ENCODE assay signal across 8 mouse cellular contexts in the genomic region with DNA sequence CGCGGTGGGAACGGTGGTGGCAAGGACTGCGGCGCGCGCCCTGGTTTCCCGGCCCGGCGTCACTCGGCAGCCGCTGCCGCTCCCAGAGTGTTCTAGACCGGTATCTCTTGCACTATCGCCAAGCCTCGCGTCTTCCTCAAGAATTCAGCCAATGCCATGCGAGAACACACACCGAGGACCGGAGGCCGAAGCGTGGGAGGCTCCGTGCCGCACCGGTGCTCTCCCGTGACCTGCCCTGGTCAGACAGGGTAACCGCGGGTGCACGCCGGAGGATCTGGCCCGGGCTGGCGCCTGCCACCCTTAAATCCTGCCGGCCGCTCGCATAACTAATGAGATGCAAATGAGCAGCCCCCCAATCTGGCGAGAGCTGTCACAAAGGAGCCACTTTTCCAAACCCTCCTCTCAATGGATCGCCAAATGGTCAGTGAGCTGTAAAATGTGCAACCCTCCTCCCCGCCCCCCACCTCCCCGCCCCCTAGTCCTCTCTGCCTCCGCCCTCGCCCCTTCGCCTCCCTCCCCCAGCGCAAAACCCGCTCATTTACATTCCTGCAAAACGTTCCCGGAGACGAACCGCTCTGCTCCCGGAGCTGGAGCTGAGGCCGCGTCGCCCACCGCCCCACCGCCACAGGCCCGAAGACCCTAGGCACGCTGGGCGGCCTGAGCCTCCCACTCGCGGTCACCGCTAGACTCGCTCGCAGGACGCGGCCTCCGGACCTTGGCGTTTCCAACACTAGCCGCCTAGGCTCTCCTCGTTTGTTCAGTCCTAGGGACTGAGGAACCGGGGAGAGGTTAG. TPM values are rescaled to one million over a fixed set of nuclear protein-coding genes. Genes with fewer than 3 reads are reported as not detected.
DNase-seq lines count a peak whose midpoint lies in the region; ATAC-seq and TF ChIP-seq lines count a peak whose summit lies in the region.

No protein-coding gene starts in this region.

- WGBS in bone marrow, adult 2 months: 2% methylated on average over 69 of the region's 69 CpGs
- under 1% methylated on average over 65 of the region's 69 CpGs for WGBS in forebrain, embryonic 11.5 days
- under 1% methylated on average over 67 of the region's 69 CpGs for WGBS in neural tube, embryonic 12.5 days

- peak overlapping the region; percentile 25; the same call in 1 of the 2 replicates for H3K9ac ChIP-seq in CH12.LX (ENCODE audit: insufficient read depth, low read depth)
- peak overlapping the region; percentile 80 for H3K9ac ChIP-seq in forebrain, embryonic 11.5 days (ENCODE audit: low read length)
- H3K9ac ChIP-seq in neural tube, embryonic 12.5 days: peak overlapping the region; percentile 93

- DNase-seq in CH12.LX (ENCODE audit: extremely low read depth): peak; percentile 48
- peak; percentile 93 for DNase-seq in forebrain, embryonic 11.5 days (ENCODE audit: low spot score)
- peak; percentile 68 to 76 for DNase-seq in heart, postnatal 10 days
- peak; percentile 84 to 94 for DNase-seq in kidney, postnatal 25 days
- DNase-seq in lung, adult 18-20 months: peak; percentile 79 to 81
- DNase-seq in thymus, postnatal 25 days: peak; percentile 19

- no peak for TF ChIP-seq EP300 in CH12.LX (IDR thresholded peaks at IDR 0.05; ENCODE audit: low read length)

- peaks cover 82% of the 10 kb centered on the region for H3K27me3 ChIP-seq in CH12.LX (replicated peaks)
- H3K27me3 ChIP-seq in forebrain, embryonic 11.5 days (ENCODE audit: control insufficient read depth, insufficient read depth, low read length): peaks cover 2% of the 10 kb centered on the region; the same call in 1 of the 2 replicates
- H3K27me3 ChIP-seq in neural tube, embryonic 12.5 days (replicated peaks): peaks cover 10% of the 10 kb centered on the region; the same call in 1 of the 2 replicates

- H3K9me3 ChIP-seq in CH12.LX (replicated peaks; ENCODE audit: low read length): no peaks in the 10 kb centered on the region
- no peaks in the 10 kb centered on the region for H3K9me3 ChIP-seq in forebrain, embryonic 11.5 days (ENCODE audit: control insufficient read depth, low read length)
- H3K9me3 ChIP-seq in neural tube, embryonic 12.5 days: no peaks in the 10 kb centered on the region

- peak; percentile 26; the same call in 1 of the 2 replicates for TF ChIP-seq POLR2A in CH12.LX (IDR thresholded peaks at IDR 0.05; ENCODE audit: low read depth, low read length)
- TF ChIP-seq POLR2A in bone marrow, adult 2 months (IDR thresholded peaks at IDR 0.05; ENCODE audit: borderline replicate concordance, control insufficient read depth, low read depth, low read length): peak; percentile 39; the same call in 1 of the 2 replicates

- peak overlapping the region; percentile 45 to 72 (median 55) for H3K4me3 ChIP-seq in CH12.LX (replicated peaks in 1 of 3; ENCODE audit: low read depth in 2 of 3, low read length in 2 of 3, poor library complexity in 1 of 3)
- H3K4me3 ChIP-seq in bone marrow, adult 2 months (replicated peaks; ENCODE audit: control insufficient read depth, low read depth, low read length): peak overlapping the region; percentile 74
- peak overlapping the region; percentile 63 for H3K4me3 ChIP-seq in forebrain, embryonic 11.5 days (ENCODE audit: low read depth, low read length)
- H3K4me3 ChIP-seq in neural tube, embryonic 12.5 days: peak overlapping the region; percentile 87

- no peak for TF ChIP-seq CTCF in CH12.LX (conservative IDR thresholded peaks at IDR 0.05 in 1 of 2, IDR thresholded peaks at IDR 0.05 in 1 of 2; ENCODE audit: low read depth in 2 of 2, low read length in 2 of 2)
- TF ChIP-seq CTCF in bone marrow, adult 2 months (IDR thresholded peaks at IDR 0.05; ENCODE audit: control insufficient read depth, insufficient read depth, low read length): no peak

- peak overlapping the region; percentile 99 for H3K4me2 ChIP-seq in CH12.LX (ENCODE audit: insufficient read depth, low read depth, poor library complexity, severe bottlenecking)
- peak overlapping the region; percentile 62 for H3K4me2 ChIP-seq in forebrain, embryonic 11.5 days (ENCODE audit: low read depth, low read length, severe bottlenecking)
- peak overlapping the region; percentile 88 for H3K4me2 ChIP-seq in neural tube, embryonic 12.5 days (replicated peaks)

- H3K36me3 ChIP-seq in CH12.LX (replicated peaks in 1 of 2; ENCODE audit: control insufficient read depth in 1 of 2, insufficient read depth in 1 of 2, low read length in 1 of 2): no peaks in the 10 kb centered on the region
- peaks cover 2% of the 10 kb centered on the region; the same call in 1 of the 2 replicates for H3K36me3 ChIP-seq in forebrain, embryonic 11.5 days (ENCODE audit: control insufficient read depth, insufficient read depth, low read length)
- H3K36me3 ChIP-seq in neural tube, embryonic 12.5 days: peaks cover 6% of the 10 kb centered on the region; the same call in 1 of the 2 replicates

- peak; percentile 74 for ATAC-seq in forebrain, embryonic 11.5 days (replicated peaks; ENCODE audit: low FRiP score)
- peak; percentile 42 for ATAC-seq in neural tube, embryonic 12.5 days (ENCODE audit: low FRiP score, low read depth)

- intact Hi-C loops in heart, postnatal 10 days (cut with DNase I): loop anchor here (2.0 kb wide), 2 partner anchors 91 to 185 kb away; no protein-coding TSS in a partner anchor

- in situ Hi-C loops in CH12.LX (cut with MboI; ENCODE audit: low pct_ligation_motif_present, low pct_unique_long_range_greater_than_20kb, low sequenced_read_pairs): no loop called here

- dilution Hi-C loops in CH12.LX (cut with MboI; ENCODE audit: extremely low pct_ligation_motif_present, extremely low pct_unique_long_range_greater_than_20kb, low sequenced_read_pairs): no loop called here

- H3K4me1 ChIP-seq in CH12.LX (ENCODE audit: control insufficient read depth in 1 of 2, insufficient read depth in 2 of 2): peaks cover 9 to 21% of the 10 kb centered on the region in 2 experiments
- no peaks in the 10 kb centered on the region for H3K4me1 ChIP-seq in bone marrow, adult 2 months (ENCODE audit: control insufficient read depth, insufficient read depth, low read length)
- peaks cover 42% of the 10 kb centered on the region for H3K4me1 ChIP-seq in forebrain, embryonic 11.5 days (replicated peaks; ENCODE audit: control insufficient read depth, insufficient read depth, low read length)
- H3K4me1 ChIP-seq in neural tube, embryonic 12.5 days: peaks cover 73% of the 10 kb centered on the region

- no peak for TF ChIP-seq RAD21 in CH12.LX (IDR thresholded peaks at IDR 0.05; ENCODE audit: low read depth, low read length)

- no peak overlapping the region for H3K27ac ChIP-seq in CH12.LX (ENCODE audit: insufficient read depth, low read depth)
- peak overlapping the region; percentile 14; the same call in 1 of the 2 replicates for H3K27ac ChIP-seq in bone marrow, adult 2 months (ENCODE audit: control insufficient read depth, insufficient read depth, low read depth, low read length, poor library complexity)
- peak overlapping the region; percentile 89 for H3K27ac ChIP-seq in forebrain, embryonic 11.5 days (ENCODE audit: low read depth, low read length)
- peak overlapping the region; percentile 98 for H3K27ac ChIP-seq in neural tube, embryonic 12.5 days

- no peaks in the 10 kb centered on the region for H3K79me2 ChIP-seq in CH12.LX (replicated peaks; ENCODE audit: control insufficient read depth, extremely low read depth, insufficient read depth, poor library complexity, severe bottlenecking)

TF ChIP-seq in CH12.LX, 34 proteins besides CTCF, POLR2A, EP300 and RAD21 (continues in another document):
- TF ChIP-seq SMC3 (IDR thresholded peaks at IDR 0.05; ENCODE audit: low read depth, low read length) (no peak), POLR2AphosphoS2 (IDR thresholded peaks at IDR 0.05; ENCODE audit: low read depth, low read length) (no peak), BHLHE40 (IDR thresholded peaks at IDR 0.05; ENCODE audit: low read depth, low read length) (peak; percentile 88), ETS1 (conservative IDR thresholded peaks at IDR 0.05; ENCODE audit: low read depth, low read length) (no peak), NRF1 (IDR thresholded peaks at IDR 0.05; ENCODE audit: low read depth, low read length) (no peak), ZC3H11A (IDR thresholded peaks at IDR 0.05; ENCODE audit: low read depth, low read length) (no peak), HCFC1 (IDR thresholded peaks at IDR 0.05; ENCODE audit: low read depth, low read length) (no peak), KAT2A (IDR thresholded peaks at IDR 0.05; ENCODE audit: insufficient replicate concordance, low read length) (no peak), CHD2 (IDR thresholded peaks at IDR 0.05; ENCODE audit: low read length) (0 out of 2 replicates have a peak, but pooled peaks have one; percentile 30), ZNF384 (IDR thresholded peaks at IDR 0.05; ENCODE audit: low read depth, low read length) (no peak), TCF12 (IDR thresholded peaks at IDR 0.05; ENCODE audit: low read depth, low read length) (0 out of 2 replicates have a peak, but pooled peaks have one; percentile 34), MYC (IDR thresholded peaks at IDR 0.05; ENCODE audit: low read depth, low read length) (no peak), CHD1 (IDR thresholded peaks at IDR 0.05; ENCODE audit: low read depth, low read length) (no peak), SIN3A (IDR thresholded peaks at IDR 0.05; ENCODE audit: low read length) (peak; percentile 34; the same call in 1 of the 2 replicates), JUN (IDR thresholded peaks at IDR 0.05; ENCODE audit: insufficient read depth, low read depth, low read length) (no peak), USF2 (conservative IDR thresholded peaks at IDR 0.05; ENCODE audit: low read depth, low read length) (no peak)

RNA-seq across cellular contexts. Expression of a gene that starts 0.8 kb away (rescaled TPM):
- total RNA-seq in CH12.LX (2012; rRNA removed) (0.25 TPM in 1 of 2 replicates, not detected in the other), CH12.LX (2014; rRNA removed) (0.52 and 0.68 TPM in 2 replicates)
- 0.14 and 0.29 TPM in 2 replicates for polyA plus RNA-seq in CH12.LX (2012; ENCODE audit: insufficient read length, low read depth)
- 3.0 TPM in 1 of 2 replicates, not detected in the other for polyA plus RNA-seq in bone marrow, adult 2 months (2011; ENCODE audit: insufficient read depth, insufficient read length, low replicate concordance, missing spikeins)
- 84.7 and 97.4 TPM in 2 replicates for polyA plus RNA-seq in forebrain, embryonic 11.5 days (2014; fragmentation: Nextera tagmentation; extraction: Ambion mirVana)
- 1 to 10 TPM; 8.4 to 8.5 TPM for total RNA-seq in heart, postnatal 10 days (2021)
- 77.5 and 80.4 TPM in 2 replicates for polyA plus RNA-seq in neural tube, embryonic 12.5 days (2016; fragmentation: Nextera tagmentation; extraction: Ambion mirVana)

RNA-seq across cellular contexts. Expression of a gene that starts 20.1 kb away (rescaled TPM):
- 17.8 and 19.5 TPM in 2 replicates for total RNA-seq in CH12.LX (2012; rRNA removed)
- 17.2 and 18.7 TPM in 2 replicates for total RNA-seq in CH12.LX (2014; rRNA removed)
- polyA plus RNA-seq in CH12.LX (2012; ENCODE audit: insufficient read length, low read depth): 14.9 and 18.1 TPM in 2 replicates
- polyA plus RNA-seq in bone marrow, adult 2 months (2011; ENCODE audit: insufficient read depth, insufficient read length, low replicate concordance, missing spikeins): 4.6 and 8.2 TPM in 2 replicates
- polyA plus RNA-seq in forebrain, embryonic 11.5 days (2014; fragmentation: Nextera tagmentation; extraction: Ambion mirVana): 32.7 and 33.6 TPM in 2 replicates
- total RNA-seq in heart, postnatal 10 days (2021): 10 to 100 TPM; 10.8 to 11.5 TPM
- polyA plus RNA-seq in neural tube, embryonic 12.5 days (2016; fragmentation: Nextera tagmentation; extraction: Ambion mirVana): 40.8 and 44.5 TPM in 2 replicates

Comparison
In these comparisons a context has a peak if more than half of its experiments do, and no peak if none do; other contexts are left out.
1. DNase-seq: peak in every context shown above with its lines; median percentile 93 in forebrain, embryonic 11.5 days; 89 in kidney, postnatal 25 days; 80 in lung, adult 18-20 months; 72 in heart, postnatal 10 days; 48 in CH12.LX; 19 in thymus, postnatal 25 days.
2. H3K9ac ChIP-seq: peak in every context shown above with its lines; median percentile 93 in neural tube, embryonic 12.5 days; 80 in forebrain, embryonic 11.5 days; 25 in CH12.LX.
3. RNA of a gene that starts 0.8 kb away (polyA plus RNA-seq): 84.7 to 97.4 TPM in forebrain, embryonic 11.5 days and 77.5 to 80.4 TPM in neural tube, embryonic 12.5 days; 3.0 TPM in bone marrow, adult 2 months and 0.14 to 0.29 TPM in CH12.LX; every median in the first group is over 10 times any median in the second.
4. Peak in every context shown above with its lines, with median percentiles within 50 percentile points of each other: H3K4me2 ChIP-seq and H3K4me3 ChIP-seq.